ENCODE assay signal across 23 mouse cellular contexts in genomic region chr6:143916152-143916735, GRCm38 (mm10).
DNase-seq lines count a peak whose midpoint lies in the region; ATAC-seq and TF ChIP-seq lines count a peak whose summit lies in the region.
"Had no signal": no experiment of that assay in that cellular context is flagged by ENCODE, and none has a peak within 500 bp of the region (broad histone marks: within the 10 kb centered on the region; RNA-seq: fewer than 3 reads in every experiment).

No protein-coding gene starts in this region.

- DNase-seq in kidney, postnatal 0 days (ENCODE audit: low spot score), result peak; percentile 5
- no peak for DNase-seq in kidney, adult 8-10 months
- DNase-seq in 3134 (ENCODE audit: extremely low read depth, insufficient read length, low spot score), result peak; percentile 91
- DNase-seq in 416B (ENCODE audit: low read depth), result peak; percentile 13
- peak; percentile 47 for DNase-seq in brain, embryonic 14.5 days (ENCODE audit: low read depth)
- DNase-seq in left cerebral cortex, postnatal 36 days (ENCODE audit: low spot score in 2 of 2), result no peak
- no peak for DNase-seq in adrenal gland, adult (ENCODE audit: inconsistent age in 2 of 2, low spot score in 1 of 2)
- DNase-seq: adrenal gland, postnatal 10 days; cerebellum, adult 11 months; cerebellum, postnatal 25 days; gastrocnemius, postnatal 36 days; heart, postnatal 10 days; kidney, adult 2 months; liver, embryonic 13.5 days; thymus, adult 18-20 months had no signal

- WGBS in kidney, postnatal 0 days, result 42% methylated on average over 10 of the region's 10 CpGs

- H3K4me2 ChIP-seq in kidney, postnatal 0 days (ENCODE audit: low read length), result no peak overlapping the region
- H3K4me2 ChIP-seq: heart, embryonic 11.5 days; limb, embryonic 12.5 days; liver, embryonic 13.5 days; midbrain, embryonic 15.5 days had no signal

- no peaks in the 10 kb centered on the region; the same call in 1 of the 2 replicates for H3K4me1 ChIP-seq in kidney, postnatal 0 days (replicated peaks; ENCODE audit: insufficient read depth, low read length)
- H3K4me1 ChIP-seq: liver, embryonic 13.5 days had no signal

- TF ChIP-seq CTCF in kidney, postnatal 0 days (IDR thresholded peaks at IDR 0.05; ENCODE audit: low read depth), result no peak
- TF ChIP-seq CTCF in brain, embryonic 14.5 days (IDR thresholded peaks at IDR 0.05; ENCODE audit: borderline replicate concordance, extremely low read depth, insufficient read depth, insufficient read length), result no peak

- intact Hi-C loops in left cerebral cortex, postnatal 36 days (cut with DNase I), result no loop called here

- no peak overlapping the region for H3K9ac ChIP-seq in kidney, postnatal 0 days (ENCODE audit: low read depth, low read length)
- H3K9ac ChIP-seq: limb, embryonic 12.5 days; liver, embryonic 13.5 days; midbrain, embryonic 15.5 days had no signal

- no peak overlapping the region for H3K27ac ChIP-seq in kidney, postnatal 0 days
- H3K27ac ChIP-seq: limb, embryonic 12.5 days; liver, embryonic 13.5 days; midbrain, embryonic 15.5 days had no signal

- H3K36me3 ChIP-seq in kidney, postnatal 0 days (ENCODE audit: insufficient read depth, low read length), result no peaks in the 10 kb centered on the region
- H3K36me3 ChIP-seq: liver, embryonic 13.5 days; midbrain, embryonic 15.5 days had no signal

- peak; percentile 25; the same call in 1 of the 2 replicates for ATAC-seq in kidney, postnatal 0 days (replicated peaks; ENCODE audit: low FRiP score, low read depth)
- ATAC-seq in monocyte, adult 5-6 weeks (replicated peaks; ENCODE audit: insufficient number of reproducible peaks, low FRiP score, low TSS enrichment, poor library complexity, severe bottlenecking), result no peak
- ATAC-seq: forebrain, embryonic 14.5 days; lung, postnatal 0 days; midbrain, embryonic 15.5 days had no signal

- TF ChIP-seq POLR2A in brain, embryonic 14.5 days (IDR thresholded peaks at IDR 0.05; ENCODE audit: borderline replicate concordance, extremely low read depth, insufficient read depth, insufficient read length, poor library complexity, severe bottlenecking), result no peak

- H3K27me3 ChIP-seq in kidney, postnatal 0 days (ENCODE audit: insufficient read depth, low read length), result no peaks in the 10 kb centered on the region
- H3K27me3 ChIP-seq: CH12.LX; limb, embryonic 12.5 days; liver, embryonic 13.5 days; midbrain, embryonic 15.5 days had no signal

- no peaks in the 10 kb centered on the region for H3K9me3 ChIP-seq in kidney, postnatal 0 days (replicated peaks; ENCODE audit: low read length)
- H3K9me3 ChIP-seq: limb, embryonic 12.5 days; liver, embryonic 13.5 days; midbrain, embryonic 15.5 days had no signal

- no peak overlapping the region for H3K4me3 ChIP-seq in kidney, postnatal 0 days (replicated peaks; ENCODE audit: low read depth, low read length)
- H3K4me3 ChIP-seq: erythroblast, embryonic 14.5 days; limb, embryonic 12.5 days; liver, embryonic 13.5 days; midbrain, embryonic 15.5 days had no signal

Comparison
In these comparisons a context has a peak if more than half of its experiments do, and no peak if none do; other contexts are left out.
1. DNase-seq: peak in kidney, postnatal 0 days (single experiment), 3134 (single experiment), 416B (single experiment) and brain, embryonic 14.5 days (single experiment); none in kidney, adult 8-10 months (0 of 2), left cerebral cortex, postnatal 36 days (0 of 2) and adrenal gland, adult (0 of 2).